Mouse (Mus musculus) cerebellum, adult (tissue): ENCODE data around the gene Cacna1c.

Experiments used
- ATAC-seq: cut with Nextera tagmentation; 2 replicates; pipeline ENCODE4 v1.9.2; 2017; ENCODE audit warnings: mild to moderate bottlenecking, moderate library complexity, mixed read lengths; ENCODE audit not compliant: insufficient number of reproducible peaks, low FRiP score, low TSS enrichment

Gene Cacna1c

DNA sequence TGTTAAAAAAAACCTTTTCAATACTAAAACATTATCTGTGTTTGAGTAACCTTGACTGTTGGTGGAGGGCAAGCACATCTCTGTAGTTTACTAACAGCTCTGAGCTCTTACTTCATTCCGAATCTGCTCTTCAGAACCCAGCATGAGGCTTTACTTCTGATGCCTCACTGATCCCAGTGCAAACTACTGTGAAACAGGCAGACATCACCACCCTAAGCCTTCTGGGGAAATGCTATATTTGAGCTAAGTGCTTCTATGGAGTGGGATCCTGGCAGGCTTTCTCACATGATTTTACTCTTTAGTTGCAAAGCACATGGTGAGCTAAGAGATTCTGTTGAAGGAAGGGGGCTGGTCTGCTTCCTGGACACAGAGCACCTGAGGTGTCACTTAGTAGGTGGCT is 311.3 kb downstream of the Cacna1c start:
- no peak for ATAC-seq

- peak; percentile 87 for ATAC-seq
These were observed 312.1 kb downstream of the Cacna1c start for GRCm38 (mm10) chr6:118884073-118884551.

DNA sequence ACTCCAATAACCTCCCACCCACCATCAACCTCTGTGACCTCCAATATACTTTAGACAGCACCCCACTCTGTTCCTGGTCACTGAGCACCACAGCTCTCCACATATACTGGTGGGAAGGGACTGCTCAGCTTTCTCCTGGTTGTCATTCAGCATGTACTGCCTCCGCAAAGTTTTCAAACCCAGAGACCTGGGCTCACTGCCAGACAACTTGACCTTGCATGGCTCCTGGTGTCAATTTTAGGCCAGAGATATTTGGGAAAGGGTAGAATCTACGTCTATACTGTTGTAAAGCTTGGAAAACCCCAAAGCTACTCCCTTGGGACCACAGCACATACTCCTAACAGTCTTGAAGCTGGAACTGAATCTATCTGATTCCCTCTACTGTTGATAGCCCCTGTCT is 320.0 kb downstream of the Cacna1c start:
- ATAC-seq: no peak

- 0 out of 2 replicates have a peak, but pooled peaks have one; percentile 46 for ATAC-seq
These were observed 325.9 kb downstream of the Cacna1c start for GRCm38 (mm10) chr6:118870241-118870841.

DNA sequence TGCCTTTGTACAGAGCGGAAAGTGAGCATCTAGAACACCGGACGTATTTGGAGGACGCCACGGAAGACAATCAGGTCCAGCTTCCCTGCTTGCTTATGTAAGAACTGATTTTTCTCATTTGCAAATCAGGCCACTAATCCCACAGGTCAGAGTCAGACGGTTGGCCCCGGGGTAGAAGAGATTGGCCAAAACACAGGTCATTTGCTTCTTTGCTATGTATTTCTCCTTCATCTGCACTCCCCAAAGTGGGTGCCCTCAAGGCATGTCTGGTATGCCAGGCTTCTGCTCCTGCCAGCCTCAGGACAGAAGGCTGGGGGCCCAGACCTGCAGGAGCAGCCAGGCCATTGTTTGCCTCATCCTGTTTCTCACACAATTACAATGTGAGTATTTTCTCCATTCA is 328.8 kb downstream of the Cacna1c start:
- ATAC-seq: 0 out of 2 replicates have a peak, but pooled peaks have one; percentile 18

DNA sequence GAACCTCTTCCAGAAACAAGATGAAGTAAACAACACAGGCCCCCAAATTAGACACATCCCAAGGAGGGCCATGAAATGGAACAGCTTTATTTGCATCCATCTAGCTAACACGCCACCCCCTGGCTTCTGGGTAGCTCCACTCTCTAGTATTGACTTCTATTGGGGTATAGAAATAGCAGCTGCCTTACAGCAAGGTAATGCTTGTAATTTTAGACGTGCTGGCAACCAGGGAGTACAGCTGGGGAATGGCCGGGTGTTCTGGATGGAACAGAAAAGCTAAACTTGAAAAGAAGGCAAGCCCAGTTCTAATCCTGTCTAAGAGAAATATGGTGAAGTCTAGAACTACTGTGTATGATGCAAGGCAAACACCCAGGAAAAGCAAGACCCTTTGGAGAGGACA is 329.3 kb downstream of the Cacna1c start:
- ATAC-seq: no peak

DNA sequence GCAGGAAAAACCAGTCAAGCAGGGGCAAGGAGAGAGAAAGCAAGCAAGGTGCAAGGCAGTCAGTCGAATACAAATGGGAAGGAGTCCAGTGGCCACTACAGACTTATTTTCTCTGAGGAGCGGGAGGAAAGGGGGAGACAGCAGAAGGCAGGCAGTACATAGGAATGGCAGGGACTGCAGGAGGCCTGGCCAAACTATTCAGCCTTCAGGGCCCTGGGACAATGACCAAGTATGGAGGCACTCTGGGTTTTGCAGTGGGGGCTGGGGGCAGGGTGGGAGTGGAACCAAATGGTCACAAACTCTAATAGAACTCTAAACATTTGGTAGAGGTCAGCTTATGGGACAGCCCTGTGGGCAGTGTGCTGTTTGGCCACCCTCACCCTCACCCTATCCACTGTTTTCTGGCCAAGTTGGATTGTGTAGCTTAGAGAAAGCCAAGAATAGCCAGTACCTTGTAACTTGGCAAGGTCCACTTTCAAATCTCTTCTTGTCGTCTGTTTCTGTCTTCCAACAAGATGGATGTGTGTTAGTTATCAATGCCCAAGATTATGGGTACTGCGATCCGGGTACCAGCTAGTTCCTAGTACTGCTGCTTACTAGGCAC is 330.3 kb downstream of the Cacna1c start:
- no peak for ATAC-seq

- ATAC-seq: no peak
These were observed 331.3 kb downstream of the Cacna1c start for GRCm38 (mm10) chr6:118864696-118865620.

- no peak for ATAC-seq
These were observed 333.5 kb downstream of the Cacna1c start for GRCm38 (mm10) chr6:118862727-118863126.

GRCm38 (mm10) chr6:118862091-118862490 is 334.1 kb downstream of the Cacna1c start:
- no peak for ATAC-seq

- no peak for ATAC-seq
These were observed 337.8 kb downstream of the Cacna1c start for GRCm38 (mm10) chr6:118858431-118858830.

DNA sequence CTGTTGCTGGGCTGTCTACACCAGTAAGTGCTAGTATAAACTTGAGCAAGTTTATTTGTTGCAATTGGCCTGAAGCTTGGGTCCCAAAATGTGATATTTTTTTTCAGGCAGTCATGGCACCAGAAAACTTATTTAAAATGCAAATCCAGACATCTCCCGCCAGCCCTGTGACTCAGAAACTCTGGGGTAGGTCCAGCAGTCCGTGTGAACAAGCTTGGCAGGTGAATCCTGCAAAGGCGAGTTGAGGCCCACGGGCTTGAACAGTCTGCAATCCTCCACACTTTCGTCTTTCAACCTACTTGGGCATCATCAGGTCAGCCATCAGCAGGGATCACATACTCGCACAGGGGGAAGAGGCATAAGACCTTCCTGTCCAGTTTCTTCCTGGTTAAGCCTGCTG is 344.1 kb downstream of the Cacna1c start:
- no peak for ATAC-seq

DNA sequence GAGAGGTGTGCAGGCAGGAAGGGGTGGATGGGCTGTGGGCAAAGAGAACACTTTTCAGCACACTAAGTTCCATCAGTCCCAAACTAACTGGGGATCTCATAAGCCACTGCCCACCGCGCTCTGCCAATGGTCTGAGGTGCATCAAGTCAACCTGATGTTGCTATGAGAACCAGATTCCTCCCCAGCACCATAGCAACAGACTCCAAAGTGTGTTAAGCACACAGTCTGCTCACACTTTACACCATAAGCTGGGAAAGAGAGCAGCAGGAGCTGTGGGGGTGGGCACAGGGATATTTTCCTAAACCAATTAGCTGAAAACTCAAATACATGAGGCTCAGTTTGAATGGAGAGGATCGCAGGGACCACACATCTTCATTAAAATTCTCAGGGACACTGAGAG is 345.1 kb downstream of the Cacna1c start:
- no peak for ATAC-seq

DNA sequence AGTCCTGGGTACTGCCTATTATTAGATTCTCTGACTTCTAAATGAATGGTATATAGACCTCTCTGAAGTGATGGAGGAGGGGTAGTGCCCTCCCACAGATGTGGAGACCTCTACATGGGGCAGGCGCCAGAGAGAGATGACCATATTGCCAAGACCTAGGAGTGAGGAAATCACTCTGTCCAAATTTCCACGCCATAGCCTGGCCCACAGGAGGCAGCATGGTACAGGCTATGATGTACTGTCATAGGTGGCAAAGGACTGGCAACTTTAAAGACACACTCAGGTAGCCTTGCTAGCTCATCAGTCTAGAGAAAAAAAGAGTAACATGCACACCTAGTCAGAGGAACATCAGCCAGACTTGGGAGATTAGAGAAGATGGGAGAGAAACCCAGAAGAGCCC is 347.6 kb downstream of the Cacna1c start:
- ATAC-seq: no peak

DNA sequence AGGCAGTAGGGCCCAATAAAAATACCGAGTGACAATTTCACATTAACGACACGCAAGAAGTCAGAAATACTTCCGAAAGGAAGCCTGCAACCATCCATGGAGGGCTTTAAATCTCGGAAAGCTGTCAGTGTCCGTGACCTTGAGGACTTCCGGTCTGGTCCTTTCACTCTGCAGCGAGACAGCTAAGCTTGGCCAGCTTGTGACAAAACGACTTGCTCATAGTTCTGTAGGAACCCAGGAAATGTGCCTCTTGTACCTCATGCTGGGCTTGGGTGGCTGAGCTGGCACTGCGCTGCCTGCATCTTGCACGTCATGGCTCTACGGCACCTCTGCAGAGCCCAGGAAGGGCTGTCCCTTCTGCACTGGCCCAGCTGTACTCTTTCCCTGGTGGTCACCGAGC is 348.5 kb downstream of the Cacna1c start:
- no peak for ATAC-seq

GRCm38 (mm10) chr6:118845829-118846228 is 350.4 kb downstream of the Cacna1c start:
- ATAC-seq: peak; percentile 42; the same call in 1 of the 2 replicates

DNA sequence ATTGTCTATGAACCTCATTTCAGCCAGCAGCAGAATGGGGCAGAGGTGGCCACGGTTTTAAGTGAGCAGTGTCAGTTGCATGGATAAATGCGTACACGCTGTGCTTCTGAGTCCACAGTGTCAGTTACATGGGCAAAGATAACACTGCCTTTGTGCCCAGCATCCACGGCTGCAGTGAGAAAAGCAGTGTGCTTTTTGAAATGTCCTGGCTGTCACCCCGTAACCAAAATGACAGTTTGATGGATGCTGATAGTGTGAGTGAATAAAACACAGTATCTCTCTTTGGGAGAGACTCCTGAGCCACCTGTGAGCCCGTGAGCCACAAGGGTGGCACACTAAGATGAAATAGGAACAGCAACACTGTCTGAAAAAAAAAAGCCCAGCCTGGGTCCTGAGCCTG is 351.0 kb downstream of the Cacna1c start:
- no peak for ATAC-seq

- ATAC-seq: no peak
These were observed 352.7 kb downstream of the Cacna1c start for GRCm38 (mm10) chr6:118843566-118843965.

DNA sequence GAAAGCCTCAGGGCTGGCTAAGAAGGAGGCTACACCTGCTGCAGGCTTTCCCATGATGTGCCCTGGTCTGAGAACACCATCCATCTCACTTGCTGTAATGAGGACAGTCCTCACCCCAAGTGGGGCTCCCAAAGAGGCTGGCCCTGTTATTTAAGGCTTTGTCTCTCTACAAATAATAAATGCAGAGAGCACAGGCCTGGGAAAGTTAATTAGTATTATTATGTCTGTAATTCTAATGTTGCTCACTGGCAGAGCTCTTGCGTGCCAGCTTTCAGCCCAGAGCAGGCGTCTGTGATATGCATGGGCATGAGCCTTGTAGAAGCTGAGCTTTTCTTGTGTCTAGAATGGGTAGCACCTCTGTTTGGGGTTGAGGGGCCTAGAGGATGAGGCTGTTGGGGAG is 354.3 kb downstream of the Cacna1c start:
- ATAC-seq: no peak

DNA sequence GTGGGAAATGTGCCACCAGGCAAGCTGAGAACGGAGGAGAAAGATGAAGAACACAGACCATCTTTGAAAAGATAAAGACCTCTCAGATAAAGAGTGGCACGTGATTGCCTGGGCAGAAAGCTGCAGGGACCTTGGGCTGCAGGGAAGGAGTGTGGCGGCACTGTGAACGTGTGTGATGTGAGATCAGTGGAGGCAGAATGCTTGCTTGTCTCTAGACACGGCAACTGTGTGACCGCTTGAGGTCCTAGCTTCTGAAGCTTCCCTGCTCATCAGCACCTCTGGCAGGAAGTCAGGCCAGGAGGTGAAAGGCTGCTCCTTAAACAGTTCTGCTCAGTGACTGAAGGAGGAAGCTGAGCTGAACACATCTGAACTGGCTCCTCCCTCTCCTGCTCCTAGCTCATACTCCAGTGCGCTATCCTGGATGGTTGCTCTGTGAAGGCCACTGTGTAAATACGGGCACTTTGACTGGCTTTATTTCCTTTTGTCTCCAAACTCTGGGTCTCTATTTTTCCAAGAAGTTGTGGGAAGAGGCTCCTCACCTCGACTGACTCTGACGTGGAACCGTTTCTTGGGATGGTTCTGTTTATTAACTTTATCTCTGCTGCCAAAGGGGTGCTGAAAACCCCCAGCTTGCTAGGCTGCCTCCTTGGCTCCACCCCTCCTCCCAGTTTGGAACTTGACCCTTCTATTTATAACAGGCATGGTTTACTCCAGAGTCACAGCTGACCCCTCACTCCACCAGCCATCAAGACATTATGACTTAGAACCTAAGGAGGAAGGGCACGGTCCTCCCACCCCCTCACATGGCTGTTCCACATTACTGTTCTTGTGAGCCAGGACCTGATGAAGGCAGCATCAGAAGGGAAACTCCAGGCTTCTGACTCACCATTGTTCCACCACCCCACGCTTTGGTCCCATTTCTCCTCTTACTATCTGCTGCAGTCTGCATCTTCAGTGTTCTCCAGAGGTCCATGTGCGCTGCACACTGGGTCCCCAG is 357.0 kb downstream of the Cacna1c start:
- no peak for ATAC-seq
